Mouse (Mus musculus) E14TG2a.4 (cell line): ENCODE results near the gene Fbxo28.

Source experiments
- H3K27me3 ChIP-seq: 2 replicates; pipeline ENCODE4 v1.6.1; 2014; ENCODE audit warnings: low read length, control low read depth; ENCODE audit not compliant: insufficient read depth
- H3K36me3 ChIP-seq: 2 replicates; pipeline ENCODE4 v1.6.1; 2014; ENCODE audit warnings: low read length, control low read depth; ENCODE audit not compliant: insufficient read depth
- H3K4me1 ChIP-seq: replicated peaks from 2 replicates; pipeline ENCODE4 v1.6.1; 2014; ENCODE audit warnings: low read depth, low read length, control low read depth
- H3K4me3 ChIP-seq: replicated peaks from 2 replicates; pipeline ENCODE4 v1.5.1; 2014; ENCODE audit warnings: mild to moderate bottlenecking, low read length
- H3K9me3 ChIP-seq: 2 replicates; pipeline ENCODE4 v1.6.1; 2014; ENCODE audit warnings: low read length, control low read depth
- CTCF ChIP-seq: conservative IDR thresholded peaks from 2 replicates; pipeline ENCODE4 v1.5.1; 2014; ENCODE audit warnings: low read length
- NANOG ChIP-seq: IDR thresholded peaks from 2 replicates; pipeline ENCODE4 v1.6.1; 2014; ENCODE audit warnings: borderline replicate concordance, low read length, mixed read lengths
- POU5F1 ChIP-seq: IDR thresholded peaks from 2 replicates; pipeline ENCODE4 v1.6.1; 2014; ENCODE audit warnings: low read length, borderline replicate concordance

Gene Fbxo28

GRCm38 (mm10) chr1:182289781-182290180, 51.6 kb downstream of the Fbxo28 start:
- Histone ChIP-seq H3K9me3 (0 out of 2 replicates have a peak, but pooled peaks cover 2% of the 10 kb centered on the region), H3K4me3 (no peak overlapping the region), H3K27me3 (no peaks in the 10 kb centered on the region), H3K36me3 (no peaks in the 10 kb centered on the region), H3K4me1 (peaks cover 47% of the 10 kb centered on the region)
- TF ChIP-seq CTCF, result no peak
- no peak for TF ChIP-seq POU5F1
- TF ChIP-seq NANOG, result no peak

GRCm38 (mm10) chr1:182288601-182289000, 52.8 kb downstream of the Fbxo28 start:
- no peaks in the 10 kb centered on the region for H3K27me3 ChIP-seq
- H3K4me3 ChIP-seq, result no peak overlapping the region
- H3K9me3 ChIP-seq, result no peaks in the 10 kb centered on the region
- peaks cover 56% of the 10 kb centered on the region for H3K4me1 ChIP-seq
- no peaks in the 10 kb centered on the region for H3K36me3 ChIP-seq
- no peak for TF ChIP-seq POU5F1
- no peak for TF ChIP-seq CTCF
- TF ChIP-seq NANOG, result no peak

- no peaks in the 10 kb centered on the region for H3K27me3 ChIP-seq
- TF ChIP-seq POU5F1 (no peak), CTCF (no peak), NANOG (no peak)
- H3K4me1 ChIP-seq, result peaks cover 61% of the 10 kb centered on the region
- no peaks in the 10 kb centered on the region for H3K9me3 ChIP-seq
- H3K36me3 ChIP-seq, result no peaks in the 10 kb centered on the region
- H3K4me3 ChIP-seq, result no peak overlapping the region
Measured at GRCm38 (mm10) chr1:182287781-182288180, 53.6 kb downstream of the Fbxo28 start.

- Histone ChIP-seq H3K27me3 (no peaks in the 10 kb centered on the region), H3K36me3 (peaks cover 10% of the 10 kb centered on the region), H3K4me1 (peaks cover 75% of the 10 kb centered on the region), H3K4me3 (peak overlapping the region; percentile 20; the same call in 1 of the 2 replicates), H3K9me3 (no peaks in the 10 kb centered on the region)
- TF ChIP-seq CTCF, result no peak
- no peak for TF ChIP-seq NANOG
- no peak for TF ChIP-seq POU5F1
Measured at GRCm38 (mm10) chr1:182284795-182285194, 56.6 kb downstream of the Fbxo28 start.

- H3K27me3 ChIP-seq, result no peaks in the 10 kb centered on the region
- H3K4me3 ChIP-seq, result peak overlapping the region; percentile 89
- no peak for TF ChIP-seq CTCF
- TF ChIP-seq POU5F1, result no peak
- TF ChIP-seq NANOG, result no peak
- peaks cover 73% of the 10 kb centered on the region for H3K4me1 ChIP-seq
- H3K36me3 ChIP-seq, result peaks cover 24% of the 10 kb centered on the region
- H3K9me3 ChIP-seq, result no peaks in the 10 kb centered on the region
Measured at GRCm38 (mm10) chr1:182283231-182283630, 58.2 kb downstream of the Fbxo28 start.

- H3K36me3 ChIP-seq, result peaks cover 32% of the 10 kb centered on the region
- H3K9me3 ChIP-seq, result no peaks in the 10 kb centered on the region
- TF ChIP-seq POU5F1, result no peak
- TF ChIP-seq NANOG, result no peak
- no peak for TF ChIP-seq CTCF
Measured at GRCm38 (mm10) chr1:182282091-182283075, 59.0 kb downstream of the Fbxo28 start, which contains the start of gene Degs1. TSS of gene Degs1 (minus strand) at chr1:182282804.

GRCm38 (mm10) chr1:182281251-182281711, 60.1 kb downstream of the Fbxo28 start:
- H3K4me1 ChIP-seq, result peaks cover 82% of the 10 kb centered on the region
- TF ChIP-seq POU5F1, result no peak
- TF ChIP-seq NANOG, result no peak
- TF ChIP-seq CTCF, result no peak
- peaks cover 43% of the 10 kb centered on the region for H3K36me3 ChIP-seq
- no peaks in the 10 kb centered on the region for H3K9me3 ChIP-seq
- peak overlapping the region; percentile 89 for H3K4me3 ChIP-seq
- no peaks in the 10 kb centered on the region for H3K27me3 ChIP-seq

More at GRCm38 (mm10) chr1:182282091-182283075, 59.0 kb downstream of the Fbxo28 start, which contains the start of gene Degs1:
- H3K4me3 ChIP-seq, result peak within 1 kb of the TSS; percentile 89
- no peaks in the 10 kb centered on the region for H3K27me3 ChIP-seq
- peaks cover 76% of the 10 kb centered on the region for H3K4me1 ChIP-seq

GRCm38 (mm10) chr1:182280577-182280976, 60.9 kb downstream of the Fbxo28 start:
- no peak for TF ChIP-seq POU5F1
- no peak for TF ChIP-seq NANOG
- TF ChIP-seq CTCF, result no peak
- no peaks in the 10 kb centered on the region for H3K9me3 ChIP-seq
- H3K4me1 ChIP-seq, result peaks cover 83% of the 10 kb centered on the region
- H3K4me3 ChIP-seq, result peak overlapping the region; percentile 89
- H3K36me3 ChIP-seq, result peaks cover 50% of the 10 kb centered on the region
- H3K27me3 ChIP-seq, result no peaks in the 10 kb centered on the region

- Histone ChIP-seq H3K4me3 (peak overlapping the region; percentile 89), H3K4me1 (peaks cover 84% of the 10 kb centered on the region), H3K9me3 (no peaks in the 10 kb centered on the region), H3K36me3 (peaks cover 55% of the 10 kb centered on the region), H3K27me3 (no peaks in the 10 kb centered on the region)
- TF ChIP-seq CTCF (no peak), NANOG (no peak), POU5F1 (no peak)
Measured at GRCm38 (mm10) chr1:182280046-182280445, 61.4 kb downstream of the Fbxo28 start.
